Mouse (Mus musculus): Measurements from ENCODE around the gene Rab27a.

DNA sequence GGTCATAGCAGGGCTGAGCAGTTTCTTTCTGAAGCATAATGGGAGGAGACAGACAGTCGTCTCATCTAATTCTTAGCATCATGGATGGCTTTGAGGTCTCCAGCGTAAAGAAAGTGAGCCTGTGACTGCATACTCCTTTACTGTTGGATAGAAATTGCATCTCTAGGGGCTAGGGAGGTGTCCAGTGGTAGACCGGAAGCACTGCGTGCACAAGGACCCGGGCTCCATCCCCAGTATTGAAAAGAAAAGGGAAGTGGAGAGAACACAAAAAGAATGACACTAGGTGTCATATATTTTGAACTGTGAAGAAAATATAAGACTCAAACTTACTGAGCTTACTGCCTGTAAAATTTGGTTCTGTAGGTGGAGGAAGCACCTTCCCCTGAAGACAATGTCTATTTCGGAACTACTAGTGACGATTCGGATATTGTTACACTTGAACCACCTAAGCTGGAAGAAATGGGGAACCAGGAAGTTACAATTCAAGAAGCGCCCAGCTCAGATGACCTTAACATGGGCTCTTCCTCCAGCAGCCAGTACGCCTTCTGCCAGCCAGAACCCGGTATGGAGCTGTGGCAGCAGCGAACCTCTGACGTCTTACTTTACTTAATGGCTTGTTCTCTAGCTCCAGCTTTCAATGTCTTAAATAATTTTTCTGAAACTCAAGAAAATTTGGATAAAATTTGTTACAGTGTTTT, 43.2 kb upstream of the Rab27a start:
- TF ChIP-seq CTCF (IDR thresholded peaks at IDR 0.05; ENCODE audit: control insufficient read depth, insufficient read depth, insufficient read length) (no peak), USF1 (IDR thresholded peaks at IDR 0.05; ENCODE audit: low read depth) (no peak), MYOD1 (IDR thresholded peaks at IDR 0.05; ENCODE audit: control insufficient read depth, insufficient read length, low read depth) (no peak), MYOG (IDR thresholded peaks at IDR 0.05; ENCODE audit: control insufficient read depth, extremely low read depth, insufficient read length) (no peak), CEBPB (IDR thresholded peaks at IDR 0.05; ENCODE audit: low read depth) (no peak), MAX (IDR thresholded peaks at IDR 0.05) (no peak)
